Mouse (Mus musculus): ENCODE measurements around the gene Rufy2.

- TF ChIP-seq POLR2A (IDR thresholded peaks at IDR 0.05; ENCODE audit: low read depth, low read length): no peak
- TF ChIP-seq CTCF (conservative IDR thresholded peaks at IDR 0.05 in 1 of 2, IDR thresholded peaks at IDR 0.05 in 1 of 2; ENCODE audit: low read depth in 2 of 2, low read length in 2 of 2): no peak
- TF ChIP-seq MAZ (IDR thresholded peaks at IDR 0.05; ENCODE audit: low read depth, low read length): no peak
- TF ChIP-seq USF1 (IDR thresholded peaks at IDR 0.05; ENCODE audit: low read depth, low read length): no peak
- no peak for TF ChIP-seq PAX5 (IDR thresholded peaks at IDR 0.05; ENCODE audit: low read length)
- TF ChIP-seq BHLHE40 (IDR thresholded peaks at IDR 0.05; ENCODE audit: low read depth, low read length): no peak
- no peak for TF ChIP-seq JUND (conservative IDR thresholded peaks at IDR 0.05; ENCODE audit: low read depth, low read length)
- TF ChIP-seq SIN3A (IDR thresholded peaks at IDR 0.05; ENCODE audit: low read length): no peak
- no peak for TF ChIP-seq EP300 (IDR thresholded peaks at IDR 0.05; ENCODE audit: low read length)
- TF ChIP-seq ZMIZ1 (IDR thresholded peaks at IDR 0.05; ENCODE audit: low read depth, low read length): no peak
- TF ChIP-seq UBTF (IDR thresholded peaks at IDR 0.05; ENCODE audit: low read depth, low read length): no peak
- no peak for TF ChIP-seq ZC3H11A (IDR thresholded peaks at IDR 0.05; ENCODE audit: low read depth, low read length)
- no peak for TF ChIP-seq E2F4 (IDR thresholded peaks at IDR 0.05; ENCODE audit: insufficient replicate concordance, low read depth, low read length)
Measured at GRCm38 (mm10) chr10:63021702-63022101, 41.7 kb downstream of the Rufy2 start.
